Mouse (Mus musculus): Measurements from ENCODE around the gene Vat1. TPM values are rescaled to one million over a fixed set of nuclear protein-coding genes. Genes with fewer than 3 reads are reported as not detected.
"Not testable (repeated sequence)": the region's sequence is repeated elsewhere in the genome, so short reads cannot be mapped to it uniquely, and the experiment has no call there.

Vat1 gene
- polyA plus RNA-seq, 1 experiment, result 204 TPM

DNA sequence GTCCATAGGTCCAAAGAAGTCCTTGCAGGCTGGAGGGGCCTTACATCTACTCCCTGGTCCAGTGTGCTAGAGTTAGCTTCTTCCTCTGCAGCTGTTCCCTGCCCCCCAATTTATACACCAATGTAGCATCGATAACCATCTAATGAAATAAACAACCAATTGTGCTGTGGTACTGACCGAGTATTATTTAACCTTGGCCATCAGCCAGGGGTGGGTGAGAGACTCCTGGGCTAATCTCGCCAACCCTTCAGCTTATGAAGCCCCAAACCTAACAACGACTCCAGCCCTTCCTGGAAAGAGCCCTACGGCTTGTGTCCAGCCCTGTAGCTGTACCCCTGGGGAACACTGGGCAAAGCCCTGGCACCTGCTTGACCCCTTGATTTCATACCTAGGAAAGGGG, 8.3 kb upstream of the Vat1 start:
- DNase-seq (ENCODE audit: low read depth), result no peak
- TF ChIP-seq CTCF (IDR thresholded peaks at IDR 0.05; ENCODE audit: borderline replicate concordance, extremely low read depth, insufficient read depth, insufficient read length), result no peak
- no peak for TF ChIP-seq POLR2A (IDR thresholded peaks at IDR 0.05; ENCODE audit: borderline replicate concordance, extremely low read depth, insufficient read depth, insufficient read length, poor library complexity, severe bottlenecking)

DNA sequence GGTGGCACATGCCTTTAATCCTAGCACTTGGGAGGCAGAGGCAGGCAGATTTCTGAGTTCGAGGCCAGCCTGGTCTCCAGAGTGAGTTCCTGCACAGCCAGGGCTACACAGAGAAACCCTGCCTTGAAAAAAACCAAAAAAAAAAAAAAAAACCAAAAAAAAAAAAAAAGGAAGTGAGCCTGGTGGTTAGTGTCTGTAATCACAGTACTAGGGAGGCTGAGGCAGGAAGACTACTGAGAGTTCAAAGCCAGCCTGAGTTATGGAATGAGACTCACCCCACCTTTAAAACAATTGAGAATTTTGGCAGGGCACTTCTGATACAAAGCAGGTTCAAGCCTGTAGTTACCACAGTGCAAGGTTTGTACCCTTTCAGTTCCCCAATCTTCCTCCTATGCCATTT, 7.7 kb upstream of the Vat1 start:
- DNase-seq (ENCODE audit: low read depth), result not testable (repeated sequence)

DNA sequence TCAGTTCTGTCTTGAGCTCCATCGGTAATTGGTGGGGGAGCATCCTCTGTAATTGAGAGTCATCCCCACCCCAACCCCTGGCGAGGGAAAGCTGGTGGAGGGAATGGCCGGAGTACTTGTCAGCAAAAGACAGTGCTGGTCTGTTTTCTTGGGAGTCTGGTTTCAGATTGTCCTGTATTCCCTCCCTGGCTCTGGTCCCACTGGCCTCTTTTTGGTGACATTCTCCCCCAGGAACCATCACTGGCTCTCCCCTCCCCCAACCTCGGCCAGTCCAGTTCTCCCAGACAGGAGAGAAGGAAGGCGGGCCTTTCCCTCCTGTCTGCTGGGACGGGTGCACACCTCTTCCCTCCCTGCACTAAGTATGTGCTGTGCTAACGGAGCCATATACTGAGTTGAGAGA, 6.3 kb upstream of the Vat1 start:
- TF ChIP-seq POLR2A (IDR thresholded peaks at IDR 0.05; ENCODE audit: borderline replicate concordance, extremely low read depth, insufficient read depth, insufficient read length, poor library complexity, severe bottlenecking), result no peak
- no peak for TF ChIP-seq CTCF (IDR thresholded peaks at IDR 0.05; ENCODE audit: borderline replicate concordance, extremely low read depth, insufficient read depth, insufficient read length)
- no peak for DNase-seq (ENCODE audit: low read depth)

DNA sequence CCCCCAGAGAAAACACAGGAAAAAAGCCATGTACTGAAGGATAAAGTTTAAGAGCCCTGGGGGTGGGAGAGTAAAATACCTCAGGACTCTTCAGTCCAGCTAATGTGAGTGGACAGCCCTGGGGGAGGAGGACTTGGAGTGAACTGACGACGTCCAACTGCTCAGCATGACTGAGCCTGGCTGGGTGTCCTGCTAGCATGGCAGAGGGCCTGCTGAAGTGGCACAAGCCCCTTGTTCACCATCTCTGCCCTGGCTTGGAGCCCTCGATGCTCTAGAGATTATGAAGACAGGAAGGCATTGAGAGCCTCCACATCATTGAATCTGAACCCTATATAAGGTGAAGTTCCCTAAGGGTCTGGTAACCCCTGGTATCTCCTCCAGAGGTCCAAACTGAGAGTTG, 5.9 kb upstream of the Vat1 start:
- TF ChIP-seq CTCF (IDR thresholded peaks at IDR 0.05; ENCODE audit: borderline replicate concordance, extremely low read depth, insufficient read depth, insufficient read length) (no peak), POLR2A (IDR thresholded peaks at IDR 0.05; ENCODE audit: borderline replicate concordance, extremely low read depth, insufficient read depth, insufficient read length, poor library complexity, severe bottlenecking) (no peak)
- no peak for DNase-seq (ENCODE audit: low read depth)

DNA sequence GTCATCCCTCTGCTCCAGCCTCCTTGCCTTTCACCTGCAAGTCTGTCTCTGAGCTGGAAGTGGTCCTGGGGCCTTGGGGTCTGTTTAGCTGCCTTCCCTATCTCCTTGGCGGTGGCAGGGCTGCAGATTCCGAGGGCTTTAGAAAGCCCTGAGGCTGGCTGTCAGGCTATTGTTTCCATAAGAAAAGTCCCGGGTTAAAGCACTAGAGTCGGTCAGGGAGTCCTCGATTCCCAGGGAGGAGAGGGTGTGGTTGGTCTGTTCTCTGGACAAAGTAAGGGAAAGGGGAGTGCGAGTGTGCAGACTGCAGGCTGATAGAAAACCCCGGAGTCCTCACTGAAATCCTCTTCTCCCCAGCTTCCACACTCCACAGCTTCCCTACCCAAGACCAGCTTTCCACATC, 4.2 kb upstream of the Vat1 start:
- TF ChIP-seq POLR2A (IDR thresholded peaks at IDR 0.05; ENCODE audit: borderline replicate concordance, extremely low read depth, insufficient read depth, insufficient read length, poor library complexity, severe bottlenecking) (no peak), CTCF (IDR thresholded peaks at IDR 0.05; ENCODE audit: borderline replicate concordance, extremely low read depth, insufficient read depth, insufficient read length) (no peak)
- no peak for DNase-seq (ENCODE audit: low read depth)

DNA sequence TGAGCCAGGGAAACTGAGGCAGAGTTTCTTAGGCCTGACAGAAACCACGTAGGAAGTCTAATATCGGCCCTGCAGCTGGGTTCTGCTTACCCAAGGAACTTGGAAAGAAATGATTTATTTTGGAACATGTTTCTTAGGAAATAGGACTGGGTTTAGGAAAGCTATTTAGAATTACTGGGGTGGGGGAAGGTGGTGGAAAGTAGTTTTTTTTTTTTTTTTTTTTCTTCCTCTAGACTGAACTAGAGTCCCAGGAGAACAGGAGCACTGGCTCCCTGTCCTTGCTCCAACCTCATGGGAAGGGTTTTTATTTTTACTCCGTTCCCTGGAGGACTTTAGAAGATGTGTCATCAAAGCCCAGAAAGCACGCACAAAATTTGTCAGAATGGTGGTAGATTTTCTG, 3.1 kb upstream of the Vat1 start:
- no peak for DNase-seq (ENCODE audit: low read depth)
- TF ChIP-seq CTCF (IDR thresholded peaks at IDR 0.05; ENCODE audit: borderline replicate concordance, extremely low read depth, insufficient read depth, insufficient read length) (no peak), POLR2A (IDR thresholded peaks at IDR 0.05; ENCODE audit: borderline replicate concordance, extremely low read depth, insufficient read depth, insufficient read length, poor library complexity, severe bottlenecking) (no peak)

DNA sequence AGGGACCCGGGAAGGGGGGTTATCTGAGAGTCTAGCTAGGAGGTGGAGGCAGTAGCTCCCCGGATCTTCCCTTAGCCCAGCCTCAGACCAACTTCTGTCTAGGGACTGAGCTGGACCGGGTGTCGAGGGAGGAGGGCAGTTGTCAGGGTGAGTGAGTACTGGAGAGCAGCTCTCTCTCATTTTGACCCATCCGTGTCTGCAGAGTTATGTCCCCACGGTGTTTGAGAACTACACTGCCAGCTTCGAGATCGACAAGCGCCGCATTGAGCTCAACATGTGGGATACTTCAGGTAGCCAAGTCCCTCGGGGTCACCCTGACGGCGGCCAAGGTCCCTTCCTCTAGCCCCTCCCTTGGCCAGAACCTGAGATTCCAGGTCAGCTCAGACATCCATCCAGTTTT, 2.7 kb upstream of the Vat1 start:
- DNase-seq (ENCODE audit: low read depth), result no peak
- TF ChIP-seq CTCF (IDR thresholded peaks at IDR 0.05; ENCODE audit: borderline replicate concordance, extremely low read depth, insufficient read depth, insufficient read length) (no peak), POLR2A (IDR thresholded peaks at IDR 0.05; ENCODE audit: borderline replicate concordance, extremely low read depth, insufficient read depth, insufficient read length, poor library complexity, severe bottlenecking) (no peak)

DNA sequence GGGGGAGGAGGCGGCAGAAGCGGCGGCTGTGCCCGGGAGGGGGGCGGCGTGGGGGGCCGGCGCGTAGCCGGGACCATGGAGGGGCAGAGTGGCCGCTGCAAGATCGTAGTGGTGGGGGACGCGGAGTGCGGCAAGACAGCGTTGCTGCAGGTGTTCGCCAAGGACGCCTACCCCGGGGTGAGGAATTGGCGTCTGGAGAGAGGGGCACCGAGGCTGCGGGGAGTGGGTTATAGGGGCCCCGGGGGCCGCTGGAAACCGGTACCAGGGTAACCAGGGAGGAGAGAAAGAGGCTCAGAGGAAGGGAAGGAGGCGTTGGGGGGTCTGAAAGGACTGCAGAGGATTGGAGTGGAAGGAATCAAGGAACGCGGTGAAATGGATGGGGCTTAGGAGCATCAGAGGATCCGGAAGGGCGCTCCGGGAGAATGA, 2.2 kb upstream of the Vat1 start:
- no peak for DNase-seq (ENCODE audit: low read depth)
- TF ChIP-seq CTCF (IDR thresholded peaks at IDR 0.05; ENCODE audit: borderline replicate concordance, extremely low read depth, insufficient read depth, insufficient read length), result no peak
- no peak for TF ChIP-seq POLR2A (IDR thresholded peaks at IDR 0.05; ENCODE audit: borderline replicate concordance, extremely low read depth, insufficient read depth, insufficient read length, poor library complexity, severe bottlenecking)

DNA sequence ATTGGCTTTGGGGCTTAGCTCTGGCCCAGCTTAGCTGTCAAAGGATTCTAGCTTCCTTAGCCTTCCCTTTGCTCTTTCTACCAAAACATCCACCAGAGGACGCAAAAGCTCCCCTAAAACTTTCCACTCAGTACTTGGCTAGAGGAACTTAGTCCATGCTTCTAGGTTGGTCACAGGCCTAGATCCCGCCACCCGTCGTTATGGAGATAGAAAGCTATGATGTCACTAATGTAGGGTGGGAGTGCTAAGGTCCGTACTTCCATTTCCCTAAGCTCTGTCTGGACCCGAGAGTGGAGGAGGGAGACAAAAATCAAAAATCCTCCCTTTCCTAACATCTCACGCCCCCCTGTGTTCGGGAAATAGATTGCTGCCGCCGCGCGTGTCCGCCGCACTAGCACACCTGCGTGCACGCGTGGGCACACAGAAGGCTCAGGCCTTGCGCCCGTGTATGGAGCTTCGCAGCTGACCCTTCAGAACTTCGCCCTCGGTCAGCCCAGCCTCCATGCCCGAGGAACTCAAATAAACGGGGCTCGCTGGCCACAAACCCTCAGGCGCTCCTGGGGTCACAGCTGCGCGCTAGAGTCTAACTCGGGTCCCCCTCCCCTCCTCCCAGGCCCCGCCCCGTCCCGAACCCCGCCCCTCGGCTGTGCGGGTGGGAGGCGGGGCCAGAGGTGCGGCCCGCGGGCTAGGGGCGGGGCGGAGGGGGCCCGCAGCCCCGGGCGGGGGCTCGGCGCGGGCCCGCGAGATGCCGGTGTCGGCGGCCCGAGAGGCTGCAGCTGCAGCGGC, 1.6 kb upstream of the Vat1 start:
- DNase-seq (ENCODE audit: low read depth), result peak; percentile 88
- TF ChIP-seq CTCF (IDR thresholded peaks at IDR 0.05; ENCODE audit: borderline replicate concordance, extremely low read depth, insufficient read depth, insufficient read length) (peak; percentile 35; the same call in 1 of the 2 replicates), POLR2A (IDR thresholded peaks at IDR 0.05; ENCODE audit: borderline replicate concordance, extremely low read depth, insufficient read depth, insufficient read length, poor library complexity, severe bottlenecking) (peak; percentile 82)

DNA sequence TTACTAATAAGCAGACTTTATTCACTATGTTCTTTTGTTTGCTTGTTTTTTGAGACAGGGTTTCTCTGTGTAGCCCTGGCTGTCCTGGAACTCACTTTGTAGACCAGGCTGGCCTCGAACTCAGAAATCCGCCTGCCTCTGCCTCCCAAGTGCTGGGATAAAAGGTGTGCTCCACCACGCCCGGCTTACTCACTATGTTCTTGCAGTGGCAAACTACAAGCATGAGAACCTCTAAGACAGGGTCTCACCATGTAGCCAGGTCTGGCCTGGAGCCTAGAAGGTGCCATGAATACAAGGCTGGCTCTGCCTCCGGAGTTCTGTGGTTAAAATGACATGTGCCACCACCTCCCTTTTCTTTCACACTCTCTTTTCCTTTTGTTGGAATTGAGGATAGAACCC, 521 bp upstream of the Vat1 start:
- DNase-seq (ENCODE audit: low read depth), result not testable (repeated sequence)

DNA sequence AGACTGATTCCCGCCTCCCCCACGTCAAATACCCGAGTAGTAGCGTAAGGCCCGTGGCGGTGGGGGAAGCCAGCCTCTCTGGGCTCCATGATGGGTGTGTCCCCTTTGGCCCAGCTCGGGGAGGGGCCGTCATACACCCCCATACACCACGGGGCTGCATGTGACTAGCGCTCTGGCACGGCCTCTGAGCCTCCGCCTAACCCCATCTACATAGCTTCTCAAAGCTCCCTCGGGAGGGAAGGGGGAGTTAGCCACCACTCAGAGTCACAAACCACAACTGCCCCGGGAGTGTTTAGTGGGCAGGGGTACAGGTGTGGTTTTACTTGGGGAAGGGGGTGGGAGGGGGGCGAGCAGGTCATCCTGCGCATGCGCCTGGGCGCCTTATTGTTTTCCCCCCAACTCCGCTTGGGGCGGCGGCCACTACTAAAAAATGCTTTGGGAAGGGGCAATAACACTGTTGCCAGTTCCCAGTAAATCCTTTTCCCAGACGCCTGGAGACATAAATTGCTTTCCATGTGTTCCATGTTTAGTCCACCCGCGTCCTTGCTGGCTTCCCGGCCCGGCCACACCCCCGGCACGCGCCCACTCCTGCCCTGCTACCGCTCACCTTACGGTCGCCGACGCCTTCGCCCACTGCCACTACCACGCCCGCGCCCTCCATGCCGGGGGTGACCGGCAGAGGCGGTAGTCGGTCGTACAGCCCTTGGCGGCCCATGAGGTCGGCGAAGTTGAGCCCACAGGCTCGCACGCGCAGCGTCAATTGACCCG, 745 bp downstream of the Vat1 start:
- peak; percentile 80 for DNase-seq (ENCODE audit: low read depth)
- no peak for TF ChIP-seq CTCF (IDR thresholded peaks at IDR 0.05; ENCODE audit: borderline replicate concordance, extremely low read depth, insufficient read depth, insufficient read length)
- no peak for TF ChIP-seq POLR2A (IDR thresholded peaks at IDR 0.05; ENCODE audit: borderline replicate concordance, extremely low read depth, insufficient read depth, insufficient read length, poor library complexity, severe bottlenecking)

All from brain, embryonic 14.5 days (tissue).